Comparison of ENCODE assay signal across 9 mouse cellular contexts in genomic region chr1:64040831-64041383, GRCm38 (mm10).
DNase-seq lines count a peak whose midpoint lies in the region; ATAC-seq and TF ChIP-seq lines count a peak whose summit lies in the region.
"Had no signal": no experiment of that assay in that cellular context is flagged by ENCODE, and none has a peak within 500 bp of the region (broad histone marks: within the 10 kb centered on the region; RNA-seq: fewer than 3 reads in every experiment).

No protein-coding gene starts in this region.

- H3K36me3 ChIP-seq in hindbrain, embryonic 16.5 days (ENCODE audit: control insufficient read depth, insufficient read depth, low read length): peaks cover 8% of the 10 kb centered on the region
- H3K36me3 ChIP-seq in hindbrain, embryonic 14.5 days (replicated peaks; ENCODE audit: control insufficient read depth, insufficient read depth): peaks cover 26% of the 10 kb centered on the region
- H3K36me3 ChIP-seq in kidney, postnatal 0 days (ENCODE audit: insufficient read depth, low read length): peaks cover 5% of the 10 kb centered on the region; the same call in 1 of the 2 replicates

- peaks cover 27% of the 10 kb centered on the region for H3K4me1 ChIP-seq in hindbrain, embryonic 16.5 days (ENCODE audit: control insufficient read depth, insufficient read depth, low read depth, low read length)
- peaks cover 37% of the 10 kb centered on the region for H3K4me1 ChIP-seq in hindbrain, embryonic 14.5 days (replicated peaks; ENCODE audit: control insufficient read depth, insufficient read depth, low read length)
- H3K4me1 ChIP-seq in kidney, postnatal 0 days (replicated peaks; ENCODE audit: insufficient read depth, low read length): peaks cover 6% of the 10 kb centered on the region; the same call in 1 of the 2 replicates

- H3K4me3 ChIP-seq in hindbrain, embryonic 16.5 days (ENCODE audit: low read length): no peak overlapping the region
- H3K4me3 ChIP-seq in hindbrain, embryonic 14.5 days (replicated peaks; ENCODE audit: low read length): no peak overlapping the region
- H3K4me3 ChIP-seq in kidney, postnatal 0 days (replicated peaks; ENCODE audit: low read depth, low read length): no peak overlapping the region
- H3K4me3 ChIP-seq: limb, embryonic 13.5 days had no signal

- no peak for ATAC-seq in hindbrain, embryonic 16.5 days
- ATAC-seq in hindbrain, embryonic 14.5 days (ENCODE audit: low FRiP score): no peak
- ATAC-seq in kidney, postnatal 0 days (replicated peaks; ENCODE audit: low FRiP score, low read depth): no peak

- WGBS in hindbrain, embryonic 16.5 days: 47% methylated on average over 5 of the region's 5 CpGs
- 66% methylated on average over 5 of the region's 5 CpGs for WGBS in hindbrain, embryonic 14.5 days
- WGBS in kidney, postnatal 0 days: 62% methylated on average over 5 of the region's 5 CpGs

- no peak for DNase-seq in hindbrain, embryonic 14.5 days (ENCODE audit: low spot score)
- peak; percentile 80 for DNase-seq in heart, adult 8-10 months (ENCODE audit: low spot score)
- peak; percentile 63 for DNase-seq in kidney, postnatal 0 days (ENCODE audit: low spot score)
- peak; percentile 52 for DNase-seq in lung, postnatal 14 days
- DNase-seq in layer of hippocampus, postnatal 10 days (ENCODE audit: low spot score in 2 of 2): no peak
- no peak for DNase-seq in urinary bladder, adult 2 months (ENCODE audit: low spot score)
- DNase-seq in frontal cortex, postnatal 10 days (ENCODE audit: low spot score in 2 of 2): no peak

- no peaks in the 10 kb centered on the region for H3K27me3 ChIP-seq in hindbrain, embryonic 16.5 days (replicated peaks; ENCODE audit: control insufficient read depth, insufficient read depth, low read length)
- no peaks in the 10 kb centered on the region for H3K27me3 ChIP-seq in hindbrain, embryonic 14.5 days (ENCODE audit: control insufficient read depth, insufficient read depth, low read length)
- no peaks in the 10 kb centered on the region for H3K27me3 ChIP-seq in kidney, postnatal 0 days (ENCODE audit: insufficient read depth, low read length)
- H3K27me3 ChIP-seq: limb, embryonic 13.5 days had no signal

- no peak for TF ChIP-seq CTCF in kidney, postnatal 0 days (IDR thresholded peaks at IDR 0.05; ENCODE audit: low read depth)

- no peak overlapping the region for H3K4me2 ChIP-seq in hindbrain, embryonic 16.5 days (ENCODE audit: low read length)
- H3K4me2 ChIP-seq in hindbrain, embryonic 14.5 days (replicated peaks): no peak overlapping the region
- H3K4me2 ChIP-seq in kidney, postnatal 0 days (ENCODE audit: low read length): no peak overlapping the region
- H3K4me2 ChIP-seq: limb, embryonic 13.5 days had no signal

- peak overlapping the region; percentile 19; the same call in 1 of the 2 replicates for H3K27ac ChIP-seq in hindbrain, embryonic 16.5 days (ENCODE audit: low read depth, low read length)
- no peak overlapping the region for H3K27ac ChIP-seq in hindbrain, embryonic 14.5 days
- peak overlapping the region; percentile 14; the same call in 1 of the 2 replicates for H3K27ac ChIP-seq in kidney, postnatal 0 days
- H3K27ac ChIP-seq: limb, embryonic 13.5 days had no signal

- H3K9me3 ChIP-seq in hindbrain, embryonic 16.5 days (ENCODE audit: control insufficient read depth, low read length): no peaks in the 10 kb centered on the region
- H3K9me3 ChIP-seq in hindbrain, embryonic 14.5 days (ENCODE audit: control insufficient read depth, low read length): no peaks in the 10 kb centered on the region
- no peaks in the 10 kb centered on the region for H3K9me3 ChIP-seq in kidney, postnatal 0 days (replicated peaks; ENCODE audit: low read length)
- H3K9me3 ChIP-seq: limb, embryonic 13.5 days had no signal

- H3K9ac ChIP-seq in hindbrain, embryonic 16.5 days (ENCODE audit: low read depth, low read length): no peak overlapping the region
- H3K9ac ChIP-seq in hindbrain, embryonic 14.5 days: no peak overlapping the region
- H3K9ac ChIP-seq in kidney, postnatal 0 days (ENCODE audit: low read depth, low read length): no peak overlapping the region
- H3K9ac ChIP-seq: limb, embryonic 13.5 days had no signal

Comparison
In these comparisons a context has a peak if more than half of its experiments do, and no peak if none do; other contexts are left out.
1. DNase-seq: peak in heart, adult 8-10 months (single experiment), kidney, postnatal 0 days (single experiment) and lung, postnatal 14 days (single experiment); none in hindbrain, embryonic 14.5 days (single experiment), layer of hippocampus, postnatal 10 days (0 of 2), urinary bladder, adult 2 months (single experiment) and frontal cortex, postnatal 10 days (0 of 2).